Mouse (Mus musculus): ENCODE results near the gene 1700015G11Rik.

1700015G11Rik gene

GRCm38 (mm10) chr7:52015628-52016027 is at the start of gene 1700015G11Rik:
Gene 1700015G11Rik (minus strand): TSS chr7:52015728.
- DNase-seq (ENCODE audit: low read depth, low spot score): no peak

GRCm38 (mm10) chr7:52056954-52057353 is 41.4 kb upstream of the 1700015G11Rik start:
- no peak for DNase-seq (ENCODE audit: low read depth, low spot score)

GRCm38 (mm10) chr7:52056274-52056673 is 40.7 kb upstream of the 1700015G11Rik start:
- DNase-seq (ENCODE audit: low read depth, low spot score): no peak

- no peak for DNase-seq (ENCODE audit: low read depth, low spot score)
Observed at GRCm38 (mm10) chr7:52055831-52056230, 40.3 kb upstream of the 1700015G11Rik start.

GRCm38 (mm10) chr7:52037600-52038582 is 22.4 kb upstream of the 1700015G11Rik start:
- peak; percentile 63 for DNase-seq (ENCODE audit: low read depth, low spot score)

GRCm38 (mm10) chr7:52024050-52024626 is 8.6 kb upstream of the 1700015G11Rik start:
- DNase-seq (ENCODE audit: low read depth, low spot score): no peak

GRCm38 (mm10) chr7:52022039-52022438 is 6.5 kb upstream of the 1700015G11Rik start:
- no peak for DNase-seq (ENCODE audit: low read depth, low spot score)

- peak; percentile 16 for DNase-seq (ENCODE audit: low read depth, low spot score)
Observed at GRCm38 (mm10) chr7:52015180-52015579, 348 bp downstream of the 1700015G11Rik start.

- no peak for DNase-seq (ENCODE audit: low read depth, low spot score)
Observed at GRCm38 (mm10) chr7:52013457-52013856, 2.1 kb downstream of the 1700015G11Rik start.

GRCm38 (mm10) chr7:52007138-52007537 is 8.4 kb downstream of the 1700015G11Rik start:
- DNase-seq (ENCODE audit: low read depth, low spot score): no peak

- DNase-seq (ENCODE audit: low read depth, low spot score): no peak
Observed at GRCm38 (mm10) chr7:52006296-52006630, 9.3 kb downstream of the 1700015G11Rik start.

- DNase-seq (ENCODE audit: low read depth, low spot score): peak; percentile 98
Observed at GRCm38 (mm10) chr7:52005511-52006295, 9.8 kb downstream of the 1700015G11Rik start, which contains the start of gene Svip. Gene Svip (minus strand): TSS chr7:52006018.

GRCm38 (mm10) chr7:51991020-51991419 is 24.5 kb downstream of the 1700015G11Rik start:
- DNase-seq (ENCODE audit: low read depth, low spot score): no peak

- no peak for DNase-seq (ENCODE audit: low read depth, low spot score)
Observed at GRCm38 (mm10) chr7:51986909-51987308, 28.6 kb downstream of the 1700015G11Rik start.

- no peak for DNase-seq (ENCODE audit: low read depth, low spot score)
Observed at GRCm38 (mm10) chr7:51985763-51986162, 29.8 kb downstream of the 1700015G11Rik start.

- no peak for DNase-seq (ENCODE audit: low read depth, low spot score)
Observed at GRCm38 (mm10) chr7:51982303-51982702, 33.2 kb downstream of the 1700015G11Rik start.

- DNase-seq (ENCODE audit: low read depth, low spot score): peak; percentile 13
Observed at GRCm38 (mm10) chr7:51979271-51979670, 36.3 kb downstream of the 1700015G11Rik start.

GRCm38 (mm10) chr7:51975181-51975580 is 40.3 kb downstream of the 1700015G11Rik start:
- DNase-seq (ENCODE audit: low read depth, low spot score): no peak

GRCm38 (mm10) chr7:51973526-51973925 is 42.0 kb downstream of the 1700015G11Rik start:
- DNase-seq (ENCODE audit: low read depth, low spot score): no peak

- DNase-seq (ENCODE audit: low read depth, low spot score): no peak
Observed at GRCm38 (mm10) chr7:51973091-51973490, 42.4 kb downstream of the 1700015G11Rik start.

GRCm38 (mm10) chr7:51972252-51972855 is 43.2 kb downstream of the 1700015G11Rik start:
- DNase-seq (ENCODE audit: low read depth, low spot score): peak; percentile 63

Measured in R1 (cell line).